Mouse (Mus musculus) neural tube, embryonic 14.5 days (tissue): Measurements from ENCODE around the gene Bcor. TPM values are rescaled to one million over a fixed set of nuclear protein-coding genes. Genes with fewer than 3 reads are reported as not detected.

Experiments used
- ATAC-seq: fragments of 200-750 bp; cut with Nextera tagmentation; 2 replicates; pipeline ENCODE4 v1.8.0; 2017; ENCODE audit warnings: low read depth, mild to moderate bottlenecking, moderate TSS enrichment, moderate library complexity
- H3K27ac ChIP-seq: fragments of 300-500 bp; sonication (generic); 2 replicates; pipeline ENCODE4 v1.5.1; 2014; ENCODE audit warnings: low read depth, mild to moderate bottlenecking, control low read depth, low read length, moderate library complexity, mixed read lengths
- H3K27me3 ChIP-seq: fragments of 300-500 bp; sonication (generic); 2 replicates; pipeline ENCODE4 v1.6.1; 2014; ENCODE audit warnings: low read length; ENCODE audit not compliant: control insufficient read depth, insufficient read depth
- H3K36me3 ChIP-seq: fragments of 300-500 bp; sonication (generic); 2 replicates; pipeline ENCODE4 v1.6.1; 2014; ENCODE audit warnings: low read length, mixed read lengths; ENCODE audit not compliant: control insufficient read depth, insufficient read depth
- H3K4me1 ChIP-seq: fragments of 300-500 bp; sonication (generic); 2 replicates; pipeline ENCODE4 v1.6.1; 2014; ENCODE audit warnings: low read length; ENCODE audit not compliant: control insufficient read depth, insufficient read depth
- H3K4me2 ChIP-seq: fragments of 300-500 bp; sonication (generic); 2 replicates; pipeline ENCODE4 v1.6.1; 2014; ENCODE audit warnings: mild to moderate bottlenecking, low read depth, low read length, control low read depth
- H3K4me3 ChIP-seq: fragments of 300-500 bp; sonication (generic); 2 replicates; pipeline ENCODE4 v1.5.1; 2014; ENCODE audit warnings: low read depth, low read length, control low read depth, mixed read lengths
- H3K9ac ChIP-seq: fragments of 300-500 bp; sonication (generic); replicated peaks from 2 replicates; pipeline ENCODE4 v1.6.1; 2014; ENCODE audit warnings: low read depth, mild to moderate bottlenecking, control low read depth, low read length, mixed read lengths
- H3K9me3 ChIP-seq: fragments of 300-500 bp; sonication (generic); 2 replicates; pipeline ENCODE4 v1.6.1; 2016; ENCODE audit warnings: low read length; ENCODE audit not compliant: control insufficient read depth
- WGBS: fragments of 180-500 bp; shearing (Covaris S2); extraction: QIAGEN DNeasy Blood & Tissue Kit; methylation state at CpG from one replicate; pipeline ENCODE4 v1.1.7; 2014; 5-methylcytosine and 5-hydroxymethylcytosine counted together
- polyA plus RNA-seq: library from polyadenylated mRNA; unstranded; fragments of >200 nt; fragmentation: Nextera tagmentation; extraction: Ambion mirVana; gene quantifications from 2 replicates; pipeline ENCODE4 v1.2.1, GENCODE M21; 2014

Bcor gene
- polyA plus RNA-seq, 1 experiment from 2014 or later, result 17.9 TPM

DNA sequence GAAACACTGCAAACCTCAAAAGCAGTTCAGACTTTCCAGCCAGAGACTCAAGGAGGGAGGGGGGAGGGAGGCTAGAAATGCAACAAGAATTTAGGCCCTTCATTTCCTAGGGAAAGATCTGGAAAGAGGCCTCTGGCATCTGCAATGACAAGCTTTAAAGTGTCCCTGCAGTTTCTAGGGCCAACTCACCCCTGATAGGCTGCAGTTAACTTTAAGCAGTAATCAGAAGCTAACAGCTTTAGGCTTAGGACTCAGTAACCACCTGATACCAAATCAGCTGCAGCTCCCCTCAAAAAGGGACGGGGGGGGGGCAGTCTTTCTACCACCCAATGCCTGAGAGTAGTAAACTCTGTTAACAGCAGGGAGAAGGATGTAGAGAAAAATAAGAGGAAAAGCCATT is 156.6 kb downstream of the Bcor start:
- ATAC-seq, result no peak
- H3K27me3 ChIP-seq, result peaks cover 12% of the 10 kb centered on the region
- peaks cover 23% of the 10 kb centered on the region for H3K4me1 ChIP-seq
- H3K9ac ChIP-seq, result no peak overlapping the region
- 0% methylated on average over 1 of the region's 1 CpGs for WGBS
- H3K27ac ChIP-seq, result no peak overlapping the region
- no peak overlapping the region for H3K4me3 ChIP-seq
- no peaks in the 10 kb centered on the region for H3K36me3 ChIP-seq
- no peak overlapping the region for H3K4me2 ChIP-seq
- no peaks in the 10 kb centered on the region for H3K9me3 ChIP-seq

- ATAC-seq, result no peak
- no peak overlapping the region for H3K27ac ChIP-seq
- no peaks in the 10 kb centered on the region for H3K36me3 ChIP-seq
- no peak overlapping the region for H3K9ac ChIP-seq
- peaks cover 23% of the 10 kb centered on the region for H3K4me1 ChIP-seq
- no peak overlapping the region for H3K4me3 ChIP-seq
- no peaks in the 10 kb centered on the region for H3K9me3 ChIP-seq
- peaks cover 12% of the 10 kb centered on the region for H3K27me3 ChIP-seq
- H3K4me2 ChIP-seq, result no peak overlapping the region
- 12% methylated on average over 9 of the region's 9 CpGs for WGBS
These were observed 157.0 kb downstream of the Bcor start for GRCm38 (mm10) chrX:12003106-12003505.

- Histone ChIP-seq H3K27ac (no peak overlapping the region), H3K9me3 (no peaks in the 10 kb centered on the region), H3K4me1 (peaks cover 23% of the 10 kb centered on the region), H3K9ac (no peak overlapping the region), H3K4me3 (no peak overlapping the region), H3K27me3 (peaks cover 12% of the 10 kb centered on the region), H3K36me3 (no peaks in the 10 kb centered on the region), H3K4me2 (no peak overlapping the region)
- WGBS, result 37% methylated on average over 6 of the region's 6 CpGs
- no peak for ATAC-seq
These were observed 157.6 kb downstream of the Bcor start for GRCm38 (mm10) chrX:12002596-12002995.

GRCm38 (mm10) chrX:12001969-12002368 is 158.2 kb downstream of the Bcor start:
- Histone ChIP-seq H3K36me3 (no peaks in the 10 kb centered on the region), H3K27ac (no peak overlapping the region), H3K9ac (no peak overlapping the region), H3K4me2 (no peak overlapping the region), H3K4me1 (peaks cover 23% of the 10 kb centered on the region), H3K27me3 (peaks cover 12% of the 10 kb centered on the region), H3K4me3 (no peak overlapping the region), H3K9me3 (no peaks in the 10 kb centered on the region)
- WGBS, result 14% methylated on average over 3 of the region's 3 CpGs
- no peak for ATAC-seq

DNA sequence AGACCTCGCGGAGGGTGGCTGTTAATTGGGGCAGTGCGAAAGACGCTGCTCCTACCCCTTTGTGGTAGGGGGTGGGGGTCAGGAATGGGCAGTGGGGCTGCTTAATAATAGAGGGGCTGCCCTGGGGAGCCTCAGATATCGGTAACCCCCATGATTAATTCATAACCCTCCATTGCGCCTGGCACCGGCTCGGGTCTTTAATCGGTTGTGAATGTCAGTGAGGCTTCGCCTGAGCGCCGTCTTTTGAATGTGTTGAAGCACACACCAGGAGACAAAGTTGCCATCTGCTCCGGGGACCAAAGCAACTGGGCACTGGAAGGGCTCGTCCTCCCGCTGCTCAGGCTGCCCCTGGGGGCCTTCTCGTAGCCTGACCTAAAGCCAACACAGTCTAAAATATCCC is 158.8 kb downstream of the Bcor start:
- Histone ChIP-seq H3K36me3 (no peaks in the 10 kb centered on the region), H3K27me3 (peaks cover 11% of the 10 kb centered on the region), H3K9ac (no peak overlapping the region), H3K4me3 (no peak overlapping the region), H3K4me2 (no peak overlapping the region), H3K27ac (no peak overlapping the region), H3K4me1 (peaks cover 23% of the 10 kb centered on the region), H3K9me3 (no peaks in the 10 kb centered on the region)
- ATAC-seq, result no peak
- WGBS, result 6% methylated on average over 16 of the region's 16 CpGs

GRCm38 (mm10) chrX:12000620-12001019 is 159.5 kb downstream of the Bcor start:
- Histone ChIP-seq H3K36me3 (no peaks in the 10 kb centered on the region), H3K27ac (no peak overlapping the region)

GRCm38 (mm10) chrX:11999951-12000350 is 160.2 kb downstream of the Bcor start:
- no peak overlapping the region for H3K9ac ChIP-seq
- H3K36me3 ChIP-seq, result no peaks in the 10 kb centered on the region
- no peak overlapping the region; the same call in 1 of the 2 replicates for H3K4me2 ChIP-seq
- WGBS, result 8% methylated on average over 19 of the region's 19 CpGs
- ATAC-seq, result no peak
- H3K9me3 ChIP-seq, result no peaks in the 10 kb centered on the region
- H3K4me1 ChIP-seq, result peaks cover 13% of the 10 kb centered on the region
- peaks cover 5% of the 10 kb centered on the region for H3K27me3 ChIP-seq
- no peak overlapping the region for H3K4me3 ChIP-seq
- H3K27ac ChIP-seq, result no peak overlapping the region

More at GRCm38 (mm10) chrX:12000620-12001019, 159.5 kb downstream of the Bcor start:
- Histone ChIP-seq H3K4me1 (peaks cover 16% of the 10 kb centered on the region), H3K4me2 (no peak overlapping the region), H3K9me3 (no peaks in the 10 kb centered on the region), H3K4me3 (no peak overlapping the region), H3K27me3 (peaks cover 8% of the 10 kb centered on the region), H3K9ac (no peak overlapping the region)
- 10% methylated on average over 13 of the region's 13 CpGs for WGBS
- no peak for ATAC-seq

- peak overlapping the region; percentile 22 for H3K4me3 ChIP-seq
- H3K27me3 ChIP-seq, result peaks cover 5% of the 10 kb centered on the region; the same call in 1 of the 2 replicates
- ATAC-seq, result peak; percentile 80
- H3K9ac ChIP-seq, result peak overlapping the region; percentile 42
- H3K4me2 ChIP-seq, result peak overlapping the region; percentile 49
- no peaks in the 10 kb centered on the region for H3K36me3 ChIP-seq
- WGBS, result 4% methylated on average over 18 of the region's 41 CpGs
- no peaks in the 10 kb centered on the region for H3K9me3 ChIP-seq
- H3K4me1 ChIP-seq, result peaks cover 13% of the 10 kb centered on the region
- H3K27ac ChIP-seq, result no peak overlapping the region
These were observed 161.2 kb downstream of the Bcor start for GRCm38 (mm10) chrX:11998934-11999336.

- Histone ChIP-seq H3K4me3 (no peak overlapping the region), H3K27me3 (peaks cover 5% of the 10 kb centered on the region; the same call in 1 of the 2 replicates), H3K4me2 (no peak overlapping the region), H3K9me3 (no peaks in the 10 kb centered on the region), H3K9ac (no peak overlapping the region), H3K4me1 (peaks cover 11% of the 10 kb centered on the region), H3K36me3 (no peaks in the 10 kb centered on the region), H3K27ac (no peak overlapping the region)
- WGBS, result 77% methylated on average over 2 of the region's 2 CpGs
- ATAC-seq, result no peak
These were observed 163.3 kb downstream of the Bcor start for GRCm38 (mm10) chrX:11996891-11997290.
